Mouse (Mus musculus) C2C12 (cell line): ENCODE measurements around the gene Dock4.

Experiments
- CEBPB ChIP-seq: IDR thresholded peaks from one replicate; pipeline ENCODE4 v1.6.1; 2011; ENCODE audit warnings: low read depth, mild to moderate bottlenecking, control low read depth, moderate library complexity
- CTCF ChIP-seq: IDR thresholded peaks from one replicate; pipeline ENCODE4 v1.5.1; 2011; ENCODE audit not compliant: control insufficient read depth, insufficient read depth, insufficient read length
- FOSL1 ChIP-seq: IDR thresholded peaks from one replicate; pipeline ENCODE4 v1.8.0; 2011; ENCODE audit warnings: mild to moderate bottlenecking, low read length; ENCODE audit not compliant: poor library complexity, insufficient read depth, severe bottlenecking
- MAX ChIP-seq: IDR thresholded peaks from one replicate; pipeline ENCODE4 v1.6.1; 2011; ENCODE audit warnings: mild to moderate bottlenecking, control low read depth
- MYOD1 ChIP-seq: IDR thresholded peaks from one replicate; pipeline ENCODE4 v1.6.1; 2011; ENCODE audit warnings: low read depth; ENCODE audit not compliant: control insufficient read depth, insufficient read length
- MYOG ChIP-seq: IDR thresholded peaks from one replicate; pipeline ENCODE4 v1.6.1; 2011; ENCODE audit not compliant: control insufficient read depth, insufficient read length; ENCODE audit errors: extremely low read depth
- USF1 ChIP-seq: IDR thresholded peaks from one replicate; pipeline ENCODE4 v1.6.1; 2011; ENCODE audit warnings: low read depth, mild to moderate bottlenecking, control low read depth, moderate library complexity

GRCm38 (mm10) chr12:40558600-40558999 is 112.8 kb downstream of the Dock4 start:
- TF ChIP-seq USF1 (no peak), CTCF (no peak), MAX (no peak), CEBPB (no peak), MYOD1 (no peak), FOSL1 (no peak), MYOG (no peak)
